Mouse (Mus musculus) gastrocnemius, postnatal 4 days (tissue): ENCODE measurements around the gene Olfr1026. TPM values are rescaled to one million over a fixed set of nuclear protein-coding genes. Genes with fewer than 3 reads are reported as not detected.

Experiments used
- DNase-seq, 2 experiments: peaks; one replicate each; pipeline ENCODE4 v3.0.0; 2021 to 2022; ENCODE audit warnings: low spot score in 2 of 2, mixed read lengths in 2 of 2
- long read RNA-seq, 2 experiments: library from polyadenylated mRNA; stranded (forward); transcript quantifications; one replicate each; pipeline ENCODE4 v2.0.0; 2021
- total RNA-seq, 2 experiments: library from RNA; stranded (reverse); gene quantifications; 2 replicates each; pipeline ENCODE4 v1.2.3; 2021

Olfr1026 gene
- total RNA-seq, result not detected
- long read RNA-seq, experiment 1, result 0 reads
- long read RNA-seq, experiment 2, result 0 reads

GRCm38 (mm10) chr2:85921258-85921657, at the start of gene Olfr1026:
TSS of gene Olfr1026 (plus strand) at chr2:85921558.
- no peak for DNase-seq

- DNase-seq, result no peak
Observed at GRCm38 (mm10) chr2:85885340-85885739, 36.0 kb upstream of the Olfr1026 start, which contains the start of gene Olfr1023. TSS of gene Olfr1023 (plus strand) at chr2:85885640.

- no peak for DNase-seq
Observed at GRCm38 (mm10) chr2:85904952-85905351, 16.4 kb upstream of the Olfr1026 start, which contains the start of gene Olfr1024. TSS of gene Olfr1024 (minus strand) at chr2:85905052.

GRCm38 (mm10) chr2:85913197-85913596, 8.2 kb upstream of the Olfr1026 start:
- no peak for DNase-seq

- no peak for DNase-seq
Observed at GRCm38 (mm10) chr2:85914893-85915292, 6.5 kb upstream of the Olfr1026 start, which contains the start of gene Olfr1025-ps1. TSS of gene Olfr1025-ps1 (plus strand) at chr2:85915193.

- no peak for DNase-seq
Observed at GRCm38 (mm10) chr2:85950137-85950536, 28.8 kb downstream of the Olfr1026 start, which contains the start of gene Olfr1028. TSS of gene Olfr1028 (plus strand) at chr2:85950437.

GRCm38 (mm10) chr2:85973595-85973994, 52.2 kb downstream of the Olfr1026 start, which contains the start of gene Olfr1029:
TSS of gene Olfr1029 (plus strand) at chr2:85973895.
- no peak for DNase-seq

Other genes starting within 250 kb of the Olfr1026 start
- not detected for gene Olfr1006, start 242.8 kb upstream of the Olfr1026 start, total RNA-seq
- not detected for gene Olfr1008, start 232.1 kb upstream of the Olfr1026 start, total RNA-seq
- gene Olfr1009, start 206.1 kb upstream of the Olfr1026 start, total RNA-seq, result not detected
- gene Olfr1012, start 158.8 kb upstream of the Olfr1026 start, total RNA-seq, result not detected
- gene Olfr1013, start 154.5 kb upstream of the Olfr1026 start, total RNA-seq, result not detected
- not detected for gene Olfr1014, start 148.8 kb upstream of the Olfr1026 start, total RNA-seq
- gene Olfr1015, start 139.5 kb upstream of the Olfr1026 start, total RNA-seq, result not detected
- gene Olfr1016, start 119.0 kb upstream of the Olfr1026 start, total RNA-seq, result not detected
- gene Olfr1018, start 103.1 kb upstream of the Olfr1026 start, total RNA-seq, result not detected
- gene Olfr1019, start 76.1 kb upstream of the Olfr1026 start, total RNA-seq, result not detected
- not detected for gene Olfr1020, start 74.5 kb upstream of the Olfr1026 start, total RNA-seq
- not detected for gene Olfr1022, start 53.0 kb upstream of the Olfr1026 start, total RNA-seq
- not detected for gene Olfr1023, start 35.9 kb upstream of the Olfr1026 start, total RNA-seq
- gene Olfr1024, start 16.5 kb upstream of the Olfr1026 start, total RNA-seq, result not detected
- not detected for gene Olfr1025-ps1, start 6.4 kb upstream of the Olfr1026 start, total RNA-seq
- gene Olfr1028, start 28.9 kb downstream of the Olfr1026 start, total RNA-seq, result not detected
- not detected for gene Olfr1029, start 52.3 kb downstream of the Olfr1026 start, total RNA-seq
- not detected for gene Olfr1030, start 57.7 kb downstream of the Olfr1026 start, total RNA-seq
- gene Olfr1031, start 68.7 kb downstream of the Olfr1026 start, total RNA-seq, result not detected
- not detected for gene Olfr1032, start 84.0 kb downstream of the Olfr1026 start, total RNA-seq
- under 1 TPM; 0.08 to 0.10 TPM for gene Olfr1033, start 99.1 kb downstream of the Olfr1026 start, total RNA-seq
- gene Olfr1034, start 124.3 kb downstream of the Olfr1026 start, total RNA-seq, result not detected
- gene Olfr1036, start 152.4 kb downstream of the Olfr1026 start, total RNA-seq, result not detected
- gene Olfr1037, start 165.8 kb downstream of the Olfr1026 start, total RNA-seq, result not detected
- not detected for gene Olfr1039, start 214.4 kb downstream of the Olfr1026 start, total RNA-seq
- gene Olfr1040, start 225.2 kb downstream of the Olfr1026 start, total RNA-seq, result not detected
- gene Olfr1042, start 240.3 kb downstream of the Olfr1026 start, total RNA-seq, result not detected
- not detected for gene Olfr1043, start 246.0 kb downstream of the Olfr1026 start, total RNA-seq